Mouse (Mus musculus) brown adipose tissue, adult 24 weeks (tissue): ENCODE data around the gene Adipoq. TPM values are rescaled to one million over a fixed set of nuclear protein-coding genes. Genes with fewer than 3 reads are reported as not detected.

Experiments used
- H3K27ac ChIP-seq: fragments of 200-500 bp; replicated peaks from 2 replicates; pipeline ENCODE4 v1.5.1; 2012; ENCODE audit warnings: low read depth, mild to moderate bottlenecking, low read length
- H3K4me1 ChIP-seq: fragments of 200-500 bp; 2 replicates; pipeline ENCODE4 v1.6.1; 2012; ENCODE audit warnings: low read length, mixed read lengths; ENCODE audit not compliant: control insufficient read depth, insufficient read depth, insufficient read length
- H3K4me3 ChIP-seq: fragments of 200-500 bp; 2 replicates; pipeline ENCODE4 v1.5.1; 2012; ENCODE audit warnings: low read depth, mild to moderate bottlenecking, low read length, moderate library complexity; ENCODE audit not compliant: insufficient read depth
- polyA plus RNA-seq: library from polyadenylated mRNA; stranded (reverse); fragments of >200 nt; gene quantifications from 2 replicates; pipeline ENCODE4 v1.2.4, GENCODE M21; 2012; ENCODE audit not compliant: missing spikeins, insufficient read depth, insufficient read length

Gene Adipoq
- polyA plus RNA-seq, 1 experiment, result 1,590 TPM

- H3K4me1 ChIP-seq, result no peaks in the 10 kb centered on the region
- H3K4me3 ChIP-seq, result peak overlapping the region; percentile 82
- no peak overlapping the region for H3K27ac ChIP-seq
Observed at GRCm38 (mm10) chr16:23109350-23110280, 36.7 kb upstream of the Adipoq start.

- Histone ChIP-seq H3K4me3 (no peak overlapping the region), H3K4me1 (no peaks in the 10 kb centered on the region), H3K27ac (no peak overlapping the region)
Observed at GRCm38 (mm10) chr16:23112348-23112747, 34.0 kb upstream of the Adipoq start.

GRCm38 (mm10) chr16:23112861-23113435, 33.4 kb upstream of the Adipoq start:
- H3K4me1 ChIP-seq, result no peaks in the 10 kb centered on the region
- no peak overlapping the region for H3K27ac ChIP-seq
- H3K4me3 ChIP-seq, result no peak overlapping the region

- no peaks in the 10 kb centered on the region for H3K4me1 ChIP-seq
- H3K4me3 ChIP-seq, result no peak overlapping the region
- no peak overlapping the region for H3K27ac ChIP-seq
Observed at GRCm38 (mm10) chr16:23113903-23114302, 32.4 kb upstream of the Adipoq start.

GRCm38 (mm10) chr16:23114339-23115171, 31.8 kb upstream of the Adipoq start:
- H3K4me3 ChIP-seq, result no peak overlapping the region
- H3K27ac ChIP-seq, result no peak overlapping the region
- H3K4me1 ChIP-seq, result no peaks in the 10 kb centered on the region

GRCm38 (mm10) chr16:23115486-23115885, 30.9 kb upstream of the Adipoq start:
- no peak overlapping the region for H3K4me3 ChIP-seq
- H3K27ac ChIP-seq, result no peak overlapping the region
- no peaks in the 10 kb centered on the region for H3K4me1 ChIP-seq

GRCm38 (mm10) chr16:23117173-23117572, 29.2 kb upstream of the Adipoq start:
- Histone ChIP-seq H3K4me3 (no peak overlapping the region), H3K4me1 (no peaks in the 10 kb centered on the region), H3K27ac (no peak overlapping the region)

GRCm38 (mm10) chr16:23122446-23122845, 23.9 kb upstream of the Adipoq start:
- Histone ChIP-seq H3K4me1 (no peaks in the 10 kb centered on the region), H3K27ac (no peak overlapping the region), H3K4me3 (no peak overlapping the region)

- Histone ChIP-seq H3K4me3 (no peak overlapping the region), H3K27ac (no peak overlapping the region), H3K4me1 (no peaks in the 10 kb centered on the region)
Observed at GRCm38 (mm10) chr16:23123104-23123503, 23.2 kb upstream of the Adipoq start.

GRCm38 (mm10) chr16:23124398-23124797, 21.9 kb upstream of the Adipoq start:
- H3K4me1 ChIP-seq, result no peaks in the 10 kb centered on the region
- H3K27ac ChIP-seq, result no peak overlapping the region
- no peak overlapping the region for H3K4me3 ChIP-seq

GRCm38 (mm10) chr16:23127311-23127672, 19.0 kb upstream of the Adipoq start:
- Histone ChIP-seq H3K4me1 (no peaks in the 10 kb centered on the region), H3K4me3 (peak overlapping the region; percentile 84), H3K27ac (no peak overlapping the region)

- H3K27ac ChIP-seq, result peak within 1 kb of the TSS; percentile 96
- H3K4me3 ChIP-seq, result peak within 1 kb of the TSS; percentile 84
- no peaks in the 10 kb centered on the region for H3K4me1 ChIP-seq
Observed at GRCm38 (mm10) chr16:23127673-23128375, 18.5 kb upstream of the Adipoq start, which contains the start of gene Rfc4. Gene Rfc4, minus strand, starts transcription at chr16:23127737.

- no peaks in the 10 kb centered on the region for H3K4me1 ChIP-seq
- no peak overlapping the region for H3K27ac ChIP-seq
- no peak overlapping the region for H3K4me3 ChIP-seq
Observed at GRCm38 (mm10) chr16:23130303-23130702, 16.0 kb upstream of the Adipoq start.

GRCm38 (mm10) chr16:23132336-23132735, 14.0 kb upstream of the Adipoq start:
- H3K4me3 ChIP-seq, result no peak overlapping the region
- H3K27ac ChIP-seq, result no peak overlapping the region
- no peaks in the 10 kb centered on the region for H3K4me1 ChIP-seq
